Mouse (Mus musculus) spleen, embryonic (tissue): ENCODE data around the gene Otub1.

Experiments used
- CTCF ChIA-PET: fragments of 350-600 bp; sonication (Branson Sonifier 250); formaldehyde crosslinking; loops from one replicate; lab custom pipeline; 2022; lab: Charles Lee

Otub1 gene

DNA sequence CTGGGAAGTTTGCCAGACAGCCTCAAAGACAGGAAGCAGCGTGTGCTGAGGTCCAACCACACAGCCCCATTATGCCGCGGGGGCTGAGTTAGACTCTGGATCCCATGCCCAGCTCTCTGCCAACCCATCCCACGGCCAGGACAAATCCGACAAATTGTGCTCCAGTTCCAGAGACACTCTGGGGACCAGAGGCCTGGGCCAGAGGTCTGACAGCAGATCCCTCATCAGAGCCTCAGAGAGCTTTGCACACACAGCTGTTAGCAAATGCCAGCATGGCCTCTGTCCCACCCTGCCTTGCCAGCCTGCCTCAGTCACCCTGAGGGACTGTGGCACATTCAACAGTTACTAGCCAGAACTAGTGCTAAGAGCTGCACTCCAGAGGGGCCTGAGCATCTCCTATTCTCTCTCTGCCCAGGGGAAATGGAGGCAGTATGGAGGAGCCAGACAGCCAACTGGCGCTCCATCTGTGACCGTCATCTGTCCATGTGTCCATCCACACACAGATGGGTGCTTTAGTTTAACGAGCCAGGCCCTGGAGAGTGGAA is 57.5 kb downstream of the Otub1 start:
- CTCF ChIA-PET: interaction anchor here (0.5 kb wide), 1 partner anchor 270 kb away, joined by 4 read pairs; no protein-coding TSS in a partner anchor
